Mouse (Mus musculus) kidney, postnatal 0 days (tissue): ENCODE results near the gene Adk. TPM values are rescaled to one million over a fixed set of nuclear protein-coding genes. Genes with fewer than 3 reads are reported as not detected.
A peak's percentile ranks its signal among the peaks of the same experiment; 100 is the strongest.

Experiments
- ATAC-seq: fragments of 200-750 bp; cut with Nextera tagmentation; replicated peaks from 2 replicates; pipeline ENCODE4 v1.8.0; 2017; ENCODE audit warnings: low read depth, moderate number of reproducible peaks, moderate TSS enrichment, moderate library complexity; ENCODE audit not compliant: low FRiP score
- DNase-seq: peaks from one replicate; pipeline ENCODE4 v3.0.0-alpha.2; 2016; ENCODE audit warnings: low spot score
- H3K27ac ChIP-seq: fragments of 300-500 bp; sonication (generic); 2 replicates; pipeline ENCODE4 v1.5.1; 2014; ENCODE audit warnings: mild to moderate bottlenecking
- H3K27me3 ChIP-seq: fragments of 300-500 bp; sonication (generic); 2 replicates; pipeline ENCODE4 v1.6.1; 2014; ENCODE audit warnings: low read length, mixed read lengths; ENCODE audit not compliant: insufficient read depth
- H3K36me3 ChIP-seq: fragments of 300-500 bp; sonication (generic); 2 replicates; pipeline ENCODE4 v1.6.1; 2014; ENCODE audit warnings: low read length, mixed read lengths; ENCODE audit not compliant: insufficient read depth
- H3K4me1 ChIP-seq: fragments of 300-500 bp; sonication (generic); replicated peaks from 2 replicates; pipeline ENCODE4 v1.6.1; 2014; ENCODE audit warnings: antibody characterized with exemption, low read length, mixed read lengths; ENCODE audit not compliant: insufficient read depth
- H3K4me2 ChIP-seq: fragments of 300-500 bp; sonication (generic); 2 replicates; pipeline ENCODE4 v1.6.1; 2014; ENCODE audit warnings: mild to moderate bottlenecking, low read length, moderate library complexity, mixed read lengths
- H3K4me3 ChIP-seq: fragments of 300-500 bp; sonication (generic); replicated peaks from 2 replicates; pipeline ENCODE4 v1.5.1; 2014; ENCODE audit warnings: low read depth, low read length
- H3K9ac ChIP-seq: fragments of 300-500 bp; sonication (generic); 2 replicates; pipeline ENCODE4 v1.6.1; 2014; ENCODE audit warnings: low read depth, low read length
- H3K9me3 ChIP-seq: fragments of 300-500 bp; sonication (generic); replicated peaks from 2 replicates; pipeline ENCODE4 v1.6.1; 2016; ENCODE audit warnings: low read length, inconsistent platforms, mixed read lengths
- CTCF ChIP-seq: IDR thresholded peaks from 2 replicates; pipeline ENCODE4 v1.5.1; 2016; ENCODE audit warnings: antibody characterized with exemption, low read depth, mild to moderate bottlenecking, moderate library complexity
- WGBS: fragments of 180-500 bp; shearing (Covaris S2); extraction: QIAGEN DNeasy Blood & Tissue Kit; methylation state at CpG from one replicate; pipeline ENCODE4 v1.1.7; 2014; 5-methylcytosine and 5-hydroxymethylcytosine counted together
- polyA plus RNA-seq: library from polyadenylated mRNA; unstranded; fragments of >200 nt; fragmentation: Nextera tagmentation; extraction: Ambion mirVana; gene quantifications from 2 replicates; pipeline ENCODE4 v1.2.1, GENCODE M21; 2015

Gene Adk
- polyA plus RNA-seq, 1 experiment from 2014 or later, result 193 TPM

DNA sequence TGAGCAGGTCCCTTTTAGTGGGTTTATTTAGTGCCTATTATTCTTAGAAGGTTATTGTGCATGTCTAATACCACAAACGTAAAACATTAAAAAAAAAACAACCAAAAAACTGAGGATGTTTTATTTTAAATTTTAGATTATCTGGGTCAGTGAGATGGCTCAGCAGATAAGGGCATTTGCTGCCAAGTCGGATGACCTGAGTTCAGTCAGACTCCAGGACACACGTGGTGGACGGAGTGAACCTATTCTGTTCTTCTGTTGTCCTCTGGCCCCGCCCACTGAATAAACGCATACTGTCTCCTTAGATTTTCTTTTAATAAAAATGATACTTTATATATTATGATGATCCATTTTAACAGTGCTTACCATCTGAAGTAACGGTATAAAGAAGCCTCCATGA is 1.2 kb downstream of the Adk start:
- Histone ChIP-seq H3K4me3 (peak overlapping the region; percentile 76; the same call in 1 of the 2 replicates), H3K27me3 (no peaks in the 10 kb centered on the region), H3K9ac (no peak overlapping the region), H3K4me1 (0 out of 2 replicates have a peak, but pooled peaks cover 6% of the 10 kb centered on the region), H3K27ac (no peak overlapping the region), H3K4me2 (peak overlapping the region; percentile 97), H3K9me3 (no peaks in the 10 kb centered on the region), H3K36me3 (no peaks in the 10 kb centered on the region)
- WGBS, result 49% methylated on average over 7 of the region's 7 CpGs
- DNase-seq, result no peak
- ATAC-seq, result no peak
- no peak for TF ChIP-seq CTCF

DNA sequence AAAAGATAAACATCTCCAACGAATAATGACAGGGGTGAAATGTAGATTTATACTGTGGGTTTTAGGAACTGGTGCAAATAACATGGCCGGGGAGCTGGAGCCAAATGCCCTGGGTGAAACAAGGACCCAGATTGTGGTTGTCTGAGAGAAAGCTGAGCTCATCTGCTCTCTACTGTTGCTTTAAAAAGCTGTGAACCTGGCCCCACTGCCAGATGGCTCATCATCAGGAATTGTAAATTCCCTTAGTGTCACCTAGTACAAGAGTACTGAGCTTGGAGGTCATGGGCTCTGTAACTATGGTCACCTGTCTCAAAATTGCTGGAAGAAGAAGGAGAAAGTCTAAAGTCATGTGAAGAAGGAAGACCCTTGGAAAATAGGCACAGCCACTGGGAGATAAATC is 6.6 kb downstream of the Adk start:
- no peak for DNase-seq
- TF ChIP-seq CTCF, result no peak
- 67% methylated on average over 2 of the region's 2 CpGs for WGBS

DNA sequence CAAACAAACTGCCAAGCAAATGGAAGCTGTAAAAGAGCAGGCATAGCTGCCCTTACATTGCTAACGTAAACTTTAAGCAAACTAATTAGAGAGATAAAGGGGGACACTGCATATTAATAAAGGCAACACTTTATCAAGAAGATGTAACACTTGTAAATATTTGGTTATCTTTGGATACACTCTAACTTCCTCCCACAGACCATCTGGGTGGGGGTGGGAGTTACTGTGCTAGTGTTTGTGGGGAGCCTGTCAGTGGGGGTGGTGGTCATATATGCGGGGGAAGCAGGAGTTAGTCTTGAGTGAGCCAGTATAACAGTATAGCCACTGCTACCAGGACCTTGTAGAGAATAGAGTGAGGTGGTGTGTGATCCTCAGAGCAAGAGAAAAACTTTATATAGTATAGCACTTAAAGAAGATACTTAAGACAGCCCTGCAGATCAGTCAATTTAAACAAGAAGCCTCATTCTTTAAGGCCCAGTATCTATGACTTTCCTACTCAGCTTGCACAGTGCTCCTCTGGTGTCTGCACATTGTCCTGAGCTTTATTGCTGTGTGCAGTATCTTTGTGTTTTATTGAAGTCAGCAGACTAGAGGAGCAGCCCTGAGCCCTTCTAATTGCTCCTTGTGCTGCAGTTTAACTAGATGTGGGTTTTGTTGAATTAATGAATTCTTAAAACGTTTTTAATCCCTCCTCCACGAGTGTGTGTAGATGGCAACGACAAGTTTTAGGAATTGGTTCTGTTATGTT is 10.6 kb downstream of the Adk start:
- TF ChIP-seq CTCF, result no peak
- ATAC-seq, result no peak
- Histone ChIP-seq H3K36me3 (no peaks in the 10 kb centered on the region), H3K27ac (no peak overlapping the region), H3K9me3 (no peaks in the 10 kb centered on the region), H3K4me3 (no peak overlapping the region), H3K27me3 (no peaks in the 10 kb centered on the region), H3K9ac (no peak overlapping the region), H3K4me2 (no peak overlapping the region), H3K4me1 (no peaks in the 10 kb centered on the region)
- 72% methylated on average over 5 of the region's 5 CpGs for whole genome bisulfite sequencing
- DNase-seq, result no peak

More for the DNA sequence above, 6.6 kb downstream of the Adk start:
- H3K4me3 ChIP-seq, result no peak overlapping the region
- H3K9me3 ChIP-seq, result no peaks in the 10 kb centered on the region
- no peaks in the 10 kb centered on the region for H3K4me1 ChIP-seq
- H3K4me2 ChIP-seq, result no peak overlapping the region
- H3K27me3 ChIP-seq, result no peaks in the 10 kb centered on the region
- H3K27ac ChIP-seq, result no peak overlapping the region
- no peak for ATAC-seq
- H3K9ac ChIP-seq, result no peak overlapping the region
- H3K36me3 ChIP-seq, result no peaks in the 10 kb centered on the region

DNA sequence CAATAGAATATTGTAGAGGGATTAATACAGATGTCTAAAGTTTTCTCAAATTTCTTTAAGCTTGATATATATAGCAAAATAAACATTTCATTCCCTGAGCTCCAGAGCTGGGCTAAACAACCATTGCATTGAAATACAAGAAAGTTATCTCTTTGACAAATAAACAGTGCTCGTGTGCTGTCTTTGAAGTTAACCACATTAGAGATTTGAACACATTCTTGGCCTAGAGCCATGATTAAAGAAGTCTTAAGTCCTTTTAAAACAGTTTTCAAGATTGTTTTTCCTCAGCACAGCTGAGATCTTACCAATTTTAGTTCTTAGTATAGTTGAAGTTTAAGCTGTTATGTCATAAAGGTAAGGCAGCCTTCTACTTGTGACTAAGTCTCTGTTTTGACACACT is 11.9 kb downstream of the Adk start:
- WGBS, result 24% methylated on average over 1 of the region's 1 CpGs
- TF ChIP-seq CTCF, result no peak
- H3K9me3 ChIP-seq, result no peaks in the 10 kb centered on the region
- H3K4me1 ChIP-seq, result no peaks in the 10 kb centered on the region
- H3K27ac ChIP-seq, result no peak overlapping the region
- H3K27me3 ChIP-seq, result no peaks in the 10 kb centered on the region
- no peak overlapping the region for H3K4me3 ChIP-seq
- no peak overlapping the region for H3K4me2 ChIP-seq
- no peak for ATAC-seq
- no peak overlapping the region for H3K9ac ChIP-seq
- DNase-seq, result peak; percentile 49
- no peaks in the 10 kb centered on the region for H3K36me3 ChIP-seq

DNA sequence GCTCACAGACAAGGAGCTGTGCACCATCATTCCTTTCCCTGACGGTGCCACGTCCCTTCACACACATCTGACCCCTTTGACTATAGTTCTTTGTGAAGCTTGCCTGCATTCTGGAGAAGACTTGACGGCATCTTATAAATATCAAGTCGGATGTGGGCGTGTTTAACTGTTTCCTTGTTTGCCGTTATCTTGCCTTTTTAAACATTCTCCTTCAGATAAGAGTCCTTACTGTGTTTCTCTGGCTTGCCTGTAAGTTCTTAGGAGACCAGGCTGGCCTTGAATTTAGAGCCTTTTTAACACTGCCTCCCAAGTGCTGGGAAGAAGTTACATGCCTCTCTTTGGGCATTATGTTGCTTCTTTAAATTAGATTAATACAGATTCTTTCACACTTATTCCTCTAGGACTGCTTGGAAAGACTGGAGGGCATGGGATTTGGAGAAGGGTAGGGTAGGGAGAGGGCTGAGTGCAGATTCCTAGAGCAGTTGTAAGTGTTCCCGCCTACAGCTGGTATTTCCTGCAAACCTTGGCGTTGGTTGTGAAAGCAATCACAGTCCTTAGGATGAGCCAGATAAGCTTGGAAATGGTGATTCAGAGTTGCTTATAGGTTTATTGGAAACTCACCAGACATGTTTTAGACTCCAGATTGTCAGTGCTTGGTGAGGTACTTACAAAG is 13.3 kb downstream of the Adk start:
- no peaks in the 10 kb centered on the region for H3K36me3 ChIP-seq
- WGBS, result 58% methylated on average over 8 of the region's 8 CpGs
- ATAC-seq, result no peak
- no peak overlapping the region for H3K9ac ChIP-seq
- no peaks in the 10 kb centered on the region for H3K27me3 ChIP-seq
- H3K4me3 ChIP-seq, result no peak overlapping the region
- peak; percentile 32 for DNase-seq
- no peak overlapping the region for H3K4me2 ChIP-seq
- no peak overlapping the region for H3K27ac ChIP-seq
- H3K4me1 ChIP-seq, result no peaks in the 10 kb centered on the region
- TF ChIP-seq CTCF, result no peak
- H3K9me3 ChIP-seq, result no peaks in the 10 kb centered on the region

DNA sequence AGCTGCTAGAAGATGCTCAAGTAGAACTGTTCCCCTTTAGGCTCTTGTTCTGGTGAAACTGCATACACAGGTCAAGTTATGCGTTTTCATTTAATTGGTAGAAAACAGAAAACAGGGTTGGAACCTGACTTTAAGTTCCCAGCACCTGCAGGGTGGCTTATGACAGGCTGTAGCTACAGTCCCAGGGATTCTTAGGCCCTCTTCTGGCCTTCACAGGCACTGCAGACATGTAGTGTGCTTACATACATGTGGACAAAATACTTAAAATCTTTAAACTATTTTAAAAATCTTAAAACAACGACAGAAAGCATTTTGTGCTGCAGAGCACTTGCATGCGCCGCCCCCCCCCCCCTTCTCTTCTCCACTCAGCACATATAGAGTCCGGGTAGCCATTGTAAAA is 17.2 kb downstream of the Adk start:
- Histone ChIP-seq H3K9me3 (no peaks in the 10 kb centered on the region), H3K4me3 (no peak overlapping the region), H3K27me3 (no peaks in the 10 kb centered on the region), H3K36me3 (no peaks in the 10 kb centered on the region), H3K9ac (no peak overlapping the region), H3K4me2 (no peak overlapping the region), H3K27ac (no peak overlapping the region), H3K4me1 (no peaks in the 10 kb centered on the region)
- ATAC-seq (no peak), DNase-seq (no peak)
- peak; percentile 31; the same call in 1 of the 2 replicates for TF ChIP-seq CTCF
- WGBS, result 91% methylated on average over 5 of the region's 5 CpGs
